Mouse (Mus musculus): Measurements from ENCODE around the gene Plekhh2. TPM values are rescaled to one million over a fixed set of nuclear protein-coding genes. Genes with fewer than 3 reads are reported as not detected.

Plekhh2 gene
- polyA plus RNA-seq, 1 experiment from 2014 or later, result 5.0 TPM

GRCm38 (mm10) chr17:84644292-84645050 lies 132.8 kb downstream of the Plekhh2 start:
- Histone ChIP-seq H3K27me3 (ENCODE audit: low read depth, poor library complexity, severe bottlenecking) (no peaks in the 10 kb centered on the region), H3K36me3 (0 out of 2 replicates have a peak, but pooled peaks cover 2% of the 10 kb centered on the region), H3K4me3 (no peak overlapping the region; the same call in 1 of the 2 replicates), H3K4me1 (peaks cover 40% of the 10 kb centered on the region), H3K27ac (peak overlapping the region; percentile 77), H3K9me3 (replicated peaks) (no peaks in the 10 kb centered on the region)
- peak; percentile 56 for DNase-seq (ENCODE audit: low spot score)
- WGBS, result 48% methylated on average over 16 of the region's 16 CpGs

- Histone ChIP-seq H3K9me3 (replicated peaks) (no peaks in the 10 kb centered on the region), H3K4me3 (no peak overlapping the region), H3K27me3 (ENCODE audit: low read depth, poor library complexity, severe bottlenecking) (no peaks in the 10 kb centered on the region), H3K4me1 (peaks cover 36% of the 10 kb centered on the region), H3K36me3 (0 out of 2 replicates have a peak, but pooled peaks cover 4% of the 10 kb centered on the region), H3K27ac (peak overlapping the region; percentile 77)
- WGBS, result 30% methylated on average over 9 of the region's 9 CpGs
- DNase-seq (ENCODE audit: low spot score), result no peak
Measured at GRCm38 (mm10) chr17:84645119-84645518, 133.4 kb downstream of the Plekhh2 start.

- no peak overlapping the region for H3K4me3 ChIP-seq
- 38% methylated on average over 2 of the region's 7 CpGs for WGBS
- DNase-seq (ENCODE audit: low spot score), result no peak
Measured at GRCm38 (mm10) chr17:84645894-84646293, 134.2 kb downstream of the Plekhh2 start.

GRCm38 (mm10) chr17:84646477-84646876 lies 134.8 kb downstream of the Plekhh2 start:
- Histone ChIP-seq H3K4me1 (peaks cover 35% of the 10 kb centered on the region), H3K4me3 (no peak overlapping the region), H3K27me3 (ENCODE audit: low read depth, poor library complexity, severe bottlenecking) (no peaks in the 10 kb centered on the region), H3K27ac (no peak overlapping the region), H3K36me3 (peaks cover 5% of the 10 kb centered on the region; the same call in 1 of the 2 replicates), H3K9me3 (replicated peaks) (no peaks in the 10 kb centered on the region)
- no peak for DNase-seq (ENCODE audit: low spot score)
- WGBS, result 56% methylated on average over 2 of the region's 2 CpGs

More at GRCm38 (mm10) chr17:84645894-84646293, 134.2 kb downstream of the Plekhh2 start:
- H3K27me3 ChIP-seq (ENCODE audit: low read depth, poor library complexity, severe bottlenecking), result no peaks in the 10 kb centered on the region
- peaks cover 35% of the 10 kb centered on the region for H3K4me1 ChIP-seq
- no peaks in the 10 kb centered on the region for H3K9me3 ChIP-seq (replicated peaks)
- peak overlapping the region; percentile 44; the same call in 1 of the 2 replicates for H3K27ac ChIP-seq
- peaks cover 7% of the 10 kb centered on the region; the same call in 1 of the 2 replicates for H3K36me3 ChIP-seq

- no peak for DNase-seq (ENCODE audit: low spot score)
- WGBS, result 96% methylated on average over 4 of the region's 4 CpGs
- H3K27ac ChIP-seq, result no peak overlapping the region
Measured at GRCm38 (mm10) chr17:84647630-84648029, 135.9 kb downstream of the Plekhh2 start.

GRCm38 (mm10) chr17:84650302-84651017 lies 138.8 kb downstream of the Plekhh2 start:
- Histone ChIP-seq H3K4me3 (no peak overlapping the region), H3K9me3 (replicated peaks) (no peaks in the 10 kb centered on the region), H3K36me3 (peaks cover 13% of the 10 kb centered on the region; the same call in 1 of the 2 replicates), H3K27me3 (ENCODE audit: low read depth, poor library complexity, severe bottlenecking) (no peaks in the 10 kb centered on the region), H3K27ac (no peak overlapping the region), H3K4me1 (peaks cover 11% of the 10 kb centered on the region)
- WGBS, result 91% methylated on average over 9 of the region's 9 CpGs
- no peak for DNase-seq (ENCODE audit: low spot score)

More at GRCm38 (mm10) chr17:84647630-84648029, 135.9 kb downstream of the Plekhh2 start:
- no peaks in the 10 kb centered on the region for H3K9me3 ChIP-seq (replicated peaks)
- peaks cover 7% of the 10 kb centered on the region; the same call in 1 of the 2 replicates for H3K36me3 ChIP-seq
- no peak overlapping the region for H3K4me3 ChIP-seq
- H3K27me3 ChIP-seq (ENCODE audit: low read depth, poor library complexity, severe bottlenecking), result no peaks in the 10 kb centered on the region
- peaks cover 35% of the 10 kb centered on the region for H3K4me1 ChIP-seq

- Histone ChIP-seq H3K27me3 (ENCODE audit: low read depth, poor library complexity, severe bottlenecking) (no peaks in the 10 kb centered on the region), H3K9me3 (replicated peaks) (no peaks in the 10 kb centered on the region), H3K36me3 (peaks cover 13% of the 10 kb centered on the region; the same call in 1 of the 2 replicates), H3K4me1 (peaks cover 28% of the 10 kb centered on the region), H3K27ac (no peak overlapping the region), H3K4me3 (no peak overlapping the region)
- WGBS, result 93% methylated on average over 9 of the region's 9 CpGs
- no peak for DNase-seq (ENCODE audit: low spot score)
Measured at GRCm38 (mm10) chr17:84653544-84653943, 141.8 kb downstream of the Plekhh2 start.

GRCm38 (mm10) chr17:84656205-84656604 lies 144.5 kb downstream of the Plekhh2 start:
- DNase-seq (ENCODE audit: low spot score), result no peak
- WGBS, result 79% methylated on average over 5 of the region's 5 CpGs
- H3K9me3 ChIP-seq (replicated peaks), result no peaks in the 10 kb centered on the region
- peaks cover 28% of the 10 kb centered on the region for H3K4me1 ChIP-seq
- no peak overlapping the region for H3K4me3 ChIP-seq
- no peak overlapping the region for H3K27ac ChIP-seq
- H3K27me3 ChIP-seq (ENCODE audit: low read depth, poor library complexity, severe bottlenecking), result no peaks in the 10 kb centered on the region
- peaks cover 8% of the 10 kb centered on the region; the same call in 1 of the 2 replicates for H3K36me3 ChIP-seq

- Histone ChIP-seq H3K4me3 (no peak overlapping the region), H3K9me3 (replicated peaks) (no peaks in the 10 kb centered on the region), H3K36me3 (peaks cover 8% of the 10 kb centered on the region; the same call in 1 of the 2 replicates), H3K27ac (no peak overlapping the region), H3K27me3 (ENCODE audit: low read depth, poor library complexity, severe bottlenecking) (no peaks in the 10 kb centered on the region), H3K4me1 (peaks cover 31% of the 10 kb centered on the region)
- 77% methylated on average over 19 of the region's 19 CpGs for WGBS
- DNase-seq (ENCODE audit: low spot score), result no peak
Measured at GRCm38 (mm10) chr17:84656653-84657421, 145.1 kb downstream of the Plekhh2 start.

GRCm38 (mm10) chr17:84657422-84657732 lies 145.7 kb downstream of the Plekhh2 start:
- 81% methylated on average over 3 of the region's 3 CpGs for WGBS
- no peak overlapping the region for H3K4me3 ChIP-seq
- peaks cover 36% of the 10 kb centered on the region for H3K4me1 ChIP-seq
- H3K27ac ChIP-seq, result no peak overlapping the region
- H3K9me3 ChIP-seq (replicated peaks), result no peaks in the 10 kb centered on the region
- no peak for DNase-seq (ENCODE audit: low spot score)
- no peaks in the 10 kb centered on the region for H3K27me3 ChIP-seq (ENCODE audit: low read depth, poor library complexity, severe bottlenecking)
- peaks cover 6% of the 10 kb centered on the region; the same call in 1 of the 2 replicates for H3K36me3 ChIP-seq

GRCm38 (mm10) chr17:84657782-84658181 lies 146.1 kb downstream of the Plekhh2 start:
- Histone ChIP-seq H3K9me3 (replicated peaks) (no peaks in the 10 kb centered on the region), H3K27ac (no peak overlapping the region), H3K27me3 (ENCODE audit: low read depth, poor library complexity, severe bottlenecking) (no peaks in the 10 kb centered on the region), H3K36me3 (peaks cover 6% of the 10 kb centered on the region; the same call in 1 of the 2 replicates), H3K4me1 (peaks cover 36% of the 10 kb centered on the region), H3K4me3 (no peak overlapping the region)
- DNase-seq (ENCODE audit: low spot score), result no peak
- WGBS, result 75% methylated on average over 7 of the region's 7 CpGs

- Histone ChIP-seq H3K4me1 (peaks cover 36% of the 10 kb centered on the region), H3K9me3 (replicated peaks) (no peaks in the 10 kb centered on the region), H3K27ac (no peak overlapping the region), H3K27me3 (ENCODE audit: low read depth, poor library complexity, severe bottlenecking) (no peaks in the 10 kb centered on the region), H3K4me3 (no peak overlapping the region), H3K36me3 (peaks cover 6% of the 10 kb centered on the region; the same call in 1 of the 2 replicates)
- WGBS, result 34% methylated on average over 5 of the region's 5 CpGs
- DNase-seq (ENCODE audit: low spot score), result no peak
Measured at GRCm38 (mm10) chr17:84658195-84658594, 146.5 kb downstream of the Plekhh2 start.
